Mouse (Mus musculus): ENCODE measurements around the gene Atrnl1. TPM values are rescaled to one million over a fixed set of nuclear protein-coding genes. Genes with fewer than 3 reads are reported as not detected.
A peak's percentile ranks its signal among the peaks of the same experiment; 100 is the strongest.

The Atrnl1 gene
- polyA plus RNA-seq, 1 experiment from 2014 or later, result 5.0 TPM

DNA sequence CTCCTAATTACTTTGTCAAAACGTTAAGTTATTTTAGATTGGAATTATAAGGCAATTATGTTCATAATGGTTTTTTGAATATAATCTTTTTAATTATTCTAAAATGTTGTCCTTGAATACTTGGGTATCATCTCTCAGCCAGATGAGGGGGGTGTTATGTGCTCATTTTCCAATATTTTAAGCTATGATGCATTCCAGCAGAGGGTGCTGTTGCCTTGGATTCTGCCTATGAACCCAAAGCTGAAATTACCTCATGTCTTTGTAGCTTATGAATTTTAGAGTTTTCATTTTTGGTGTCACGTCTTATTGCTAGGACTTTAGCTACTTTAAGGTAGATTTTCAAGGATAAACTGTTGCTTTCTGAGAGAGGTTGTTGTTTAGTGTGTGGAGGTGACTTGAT lies 44.2 kb downstream of the Atrnl1 start:
- Histone ChIP-seq H3K4me3 (ENCODE audit: low read depth, low read length) (no peak overlapping the region), H3K27me3 (ENCODE audit: control insufficient read depth, insufficient read depth, low read length) (no peaks in the 10 kb centered on the region), H3K36me3 (ENCODE audit: control insufficient read depth, insufficient read depth, low read length) (no peaks in the 10 kb centered on the region), H3K27ac (ENCODE audit: low read depth, low read length) (no peak overlapping the region), H3K4me2 (ENCODE audit: low read depth, low read length, severe bottlenecking) (no peak overlapping the region), H3K4me1 (replicated peaks; ENCODE audit: control insufficient read depth, insufficient read depth, low read length) (no peaks in the 10 kb centered on the region), H3K9ac (ENCODE audit: low read length) (no peak overlapping the region), H3K9me3 (ENCODE audit: control insufficient read depth, low read length) (no peaks in the 10 kb centered on the region)
- ATAC-seq (replicated peaks; ENCODE audit: low FRiP score) (no peak), DNase-seq (ENCODE audit: low spot score) (no peak)
- 70% methylated on average over 2 of the region's 2 CpGs for WGBS

DNA sequence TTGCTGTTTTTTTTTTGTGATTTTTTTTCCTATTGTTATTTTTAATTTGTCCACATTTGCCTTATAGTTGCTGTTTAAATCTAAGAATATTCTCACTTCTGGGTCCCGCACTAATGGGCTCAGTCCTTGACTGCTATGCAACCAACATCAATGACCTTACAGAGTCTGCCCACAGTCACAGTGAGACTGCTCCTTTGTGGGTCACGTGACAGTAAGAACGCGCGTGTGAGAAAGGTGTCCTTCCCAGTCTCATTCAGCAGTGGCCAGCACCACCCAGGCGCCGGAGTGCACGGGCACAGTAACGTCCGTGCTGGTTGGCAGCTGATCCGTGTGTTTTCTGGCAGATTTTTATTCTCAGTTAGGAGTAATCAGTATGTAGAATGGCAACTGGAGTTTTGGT lies 44.7 kb downstream of the Atrnl1 start:
- Histone ChIP-seq H3K36me3 (ENCODE audit: control insufficient read depth, insufficient read depth, low read length) (no peaks in the 10 kb centered on the region), H3K9ac (ENCODE audit: low read length) (no peak overlapping the region), H3K27ac (ENCODE audit: low read depth, low read length) (no peak overlapping the region), H3K4me1 (replicated peaks; ENCODE audit: control insufficient read depth, insufficient read depth, low read length) (no peaks in the 10 kb centered on the region), H3K9me3 (ENCODE audit: control insufficient read depth, low read length) (no peaks in the 10 kb centered on the region), H3K27me3 (ENCODE audit: control insufficient read depth, insufficient read depth, low read length) (no peaks in the 10 kb centered on the region), H3K4me2 (ENCODE audit: low read depth, low read length, severe bottlenecking) (no peak overlapping the region), H3K4me3 (ENCODE audit: low read depth, low read length) (no peak overlapping the region)
- ATAC-seq (replicated peaks; ENCODE audit: low FRiP score), result no peak
- DNase-seq (ENCODE audit: low spot score), result no peak
- WGBS, result 96% methylated on average over 11 of the region's 11 CpGs

DNA sequence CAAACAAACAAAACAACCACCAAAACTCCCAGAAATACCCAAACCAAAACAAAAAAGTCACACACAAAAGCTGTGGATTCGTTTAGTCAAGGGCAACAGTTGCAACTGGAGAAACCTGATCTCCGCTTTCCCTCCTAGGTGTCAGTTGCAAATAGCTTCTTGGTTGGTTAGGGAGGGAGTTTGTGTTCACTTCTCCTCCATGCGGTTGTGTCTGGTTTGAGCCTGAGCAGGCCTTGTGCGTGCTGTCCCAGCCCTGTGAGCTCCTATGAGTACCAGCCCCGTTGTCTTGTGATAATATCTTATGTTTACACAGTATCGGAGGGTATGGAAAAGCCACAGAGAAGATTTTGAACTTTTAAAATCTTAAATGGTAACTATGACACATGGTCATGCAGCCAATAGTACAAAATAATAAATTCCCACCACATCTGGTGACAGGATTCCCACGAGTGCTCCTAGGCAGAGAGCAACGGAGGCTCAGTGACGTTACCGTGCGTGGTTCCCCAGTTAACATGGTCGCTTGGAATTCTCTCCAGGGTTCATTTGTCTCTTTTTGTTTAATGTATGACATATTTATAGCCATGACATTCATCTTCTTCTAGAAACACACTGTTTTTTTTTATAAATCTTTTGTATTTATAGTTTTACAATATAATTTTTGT lies 46.7 kb downstream of the Atrnl1 start:
- no peak overlapping the region for H3K9ac ChIP-seq (ENCODE audit: low read length)
- H3K27me3 ChIP-seq (ENCODE audit: control insufficient read depth, insufficient read depth, low read length), result no peaks in the 10 kb centered on the region
- no peaks in the 10 kb centered on the region for H3K4me1 ChIP-seq (replicated peaks; ENCODE audit: control insufficient read depth, insufficient read depth, low read length)
- H3K27ac ChIP-seq (ENCODE audit: low read depth, low read length), result no peak overlapping the region
- 88% methylated on average over 12 of the region's 12 CpGs for WGBS
- ATAC-seq (replicated peaks; ENCODE audit: low FRiP score) (no peak), DNase-seq (ENCODE audit: low spot score) (no peak)
- no peaks in the 10 kb centered on the region for H3K9me3 ChIP-seq (ENCODE audit: control insufficient read depth, low read length)
- H3K36me3 ChIP-seq (ENCODE audit: control insufficient read depth, insufficient read depth, low read length), result no peaks in the 10 kb centered on the region
- H3K4me3 ChIP-seq (ENCODE audit: low read depth, low read length), result no peak overlapping the region
- H3K4me2 ChIP-seq (ENCODE audit: low read depth, low read length, severe bottlenecking), result no peak overlapping the region

DNA sequence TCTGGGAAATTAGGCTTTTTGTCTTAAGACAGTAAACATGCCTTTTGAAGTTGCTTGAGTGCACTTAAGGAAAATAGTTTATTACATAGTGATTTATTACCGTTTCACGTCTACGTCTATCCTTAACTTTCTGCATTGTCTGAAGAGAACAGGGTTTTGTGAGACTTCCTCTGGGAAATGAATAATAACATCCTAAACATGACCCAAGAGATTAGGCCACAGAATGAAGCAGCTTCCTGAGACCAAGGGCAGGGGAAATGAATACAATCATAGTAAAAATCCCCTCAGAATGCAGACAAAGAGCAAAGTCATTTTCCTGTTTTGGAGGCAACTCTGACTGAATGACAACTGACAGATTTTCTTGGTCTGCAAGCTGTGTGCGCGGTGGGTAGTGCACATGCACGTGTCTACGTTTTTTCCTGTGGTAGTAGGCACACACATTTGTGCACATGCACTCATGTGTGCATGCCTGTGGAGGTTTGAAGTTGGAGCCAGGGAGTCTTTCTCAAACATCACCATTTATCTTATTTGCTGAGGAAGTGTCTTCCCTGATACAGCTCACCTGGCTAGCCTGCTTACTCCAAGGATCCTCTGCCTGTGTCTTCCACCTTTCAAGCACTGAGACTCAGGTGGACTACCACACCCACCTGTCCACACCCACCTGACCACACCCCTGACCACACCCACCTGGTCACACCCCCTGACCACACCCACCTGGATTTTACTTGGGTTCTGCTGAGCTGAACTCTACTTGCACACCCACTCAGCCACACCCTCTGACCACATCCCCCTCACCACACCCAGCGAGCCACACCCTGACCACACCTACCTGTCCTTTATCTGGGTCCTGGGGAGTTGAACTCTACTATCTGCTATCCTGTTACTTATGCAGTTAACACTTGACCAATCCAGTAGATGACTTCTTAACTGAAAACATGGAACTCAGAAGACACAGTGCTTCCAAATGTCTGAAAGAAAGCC lies 47.6 kb downstream of the Atrnl1 start:
- Histone ChIP-seq H3K4me3 (ENCODE audit: low read depth, low read length) (no peak overlapping the region), H3K9me3 (ENCODE audit: control insufficient read depth, low read length) (no peaks in the 10 kb centered on the region), H3K27me3 (ENCODE audit: control insufficient read depth, insufficient read depth, low read length) (no peaks in the 10 kb centered on the region), H3K9ac (ENCODE audit: low read length) (no peak overlapping the region), H3K4me2 (ENCODE audit: low read depth, low read length, severe bottlenecking) (no peak overlapping the region), H3K4me1 (replicated peaks; ENCODE audit: control insufficient read depth, insufficient read depth, low read length) (no peaks in the 10 kb centered on the region), H3K36me3 (ENCODE audit: control insufficient read depth, insufficient read depth, low read length) (no peaks in the 10 kb centered on the region), H3K27ac (ENCODE audit: low read depth, low read length) (no peak overlapping the region)
- no peak for ATAC-seq (replicated peaks; ENCODE audit: low FRiP score)
- 90% methylated on average over 8 of the region's 8 CpGs for WGBS
- no peak for DNase-seq (ENCODE audit: low spot score)

DNA sequence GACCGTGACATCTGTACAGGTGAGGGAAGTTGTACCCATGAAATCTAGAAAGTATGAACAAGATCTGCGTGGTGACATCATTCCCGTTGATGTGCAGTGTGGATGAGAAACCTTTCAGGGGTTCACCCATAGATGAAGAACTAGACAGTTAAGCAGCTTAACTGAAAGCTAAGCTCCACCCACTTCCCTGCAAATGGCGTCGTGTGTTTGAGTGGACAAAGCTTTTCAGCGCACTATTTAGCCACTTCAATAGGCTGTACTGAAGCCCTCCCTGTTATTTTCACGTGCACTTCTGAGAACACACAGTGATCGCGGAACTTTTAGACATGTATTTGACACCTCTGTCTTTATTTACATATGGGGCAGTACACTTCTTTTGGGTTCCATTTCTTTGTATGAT lies 56.2 kb downstream of the Atrnl1 start:
- Histone ChIP-seq H3K4me3 (ENCODE audit: low read depth, low read length) (no peak overlapping the region), H3K9ac (ENCODE audit: low read length) (no peak overlapping the region), H3K27me3 (ENCODE audit: control insufficient read depth, insufficient read depth, low read length) (no peaks in the 10 kb centered on the region), H3K27ac (ENCODE audit: low read depth, low read length) (no peak overlapping the region), H3K36me3 (ENCODE audit: control insufficient read depth, insufficient read depth, low read length) (no peaks in the 10 kb centered on the region), H3K4me1 (replicated peaks; ENCODE audit: control insufficient read depth, insufficient read depth, low read length) (no peaks in the 10 kb centered on the region), H3K9me3 (ENCODE audit: control insufficient read depth, low read length) (no peaks in the 10 kb centered on the region), H3K4me2 (ENCODE audit: low read depth, low read length, severe bottlenecking) (no peak overlapping the region)
- DNase-seq (ENCODE audit: low spot score), result no peak
- no peak for ATAC-seq (replicated peaks; ENCODE audit: low FRiP score)
- WGBS, result 77% methylated on average over 9 of the region's 9 CpGs

DNA sequence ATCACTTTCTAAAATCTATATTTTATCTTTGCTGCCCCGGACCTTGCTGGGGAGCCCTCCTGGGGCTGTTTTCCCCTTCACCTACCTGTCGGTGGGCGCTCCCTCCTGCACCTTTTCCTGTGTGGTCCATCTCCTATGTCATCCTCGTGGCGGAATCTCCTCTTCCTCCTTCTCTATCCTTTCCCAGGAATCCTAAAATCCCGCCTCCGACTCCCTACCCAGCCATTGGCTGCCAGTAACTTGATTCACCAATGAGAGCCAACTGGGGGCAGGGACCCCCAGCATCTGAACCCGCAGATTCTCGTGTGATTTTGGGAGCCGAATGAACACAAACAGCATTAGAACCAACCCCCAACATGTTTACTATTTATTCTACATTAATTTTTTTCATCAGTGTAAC lies 57.1 kb downstream of the Atrnl1 start:
- Histone ChIP-seq H3K9me3 (ENCODE audit: control insufficient read depth, low read length) (no peaks in the 10 kb centered on the region), H3K4me3 (ENCODE audit: low read depth, low read length) (no peak overlapping the region), H3K27me3 (ENCODE audit: control insufficient read depth, insufficient read depth, low read length) (no peaks in the 10 kb centered on the region), H3K36me3 (ENCODE audit: control insufficient read depth, insufficient read depth, low read length) (no peaks in the 10 kb centered on the region), H3K9ac (ENCODE audit: low read length) (no peak overlapping the region), H3K4me1 (replicated peaks; ENCODE audit: control insufficient read depth, insufficient read depth, low read length) (no peaks in the 10 kb centered on the region), H3K4me2 (ENCODE audit: low read depth, low read length, severe bottlenecking) (no peak overlapping the region), H3K27ac (ENCODE audit: low read depth, low read length) (no peak overlapping the region)
- WGBS, result 90% methylated on average over 10 of the region's 10 CpGs
- ATAC-seq (replicated peaks; ENCODE audit: low FRiP score) (no peak), DNase-seq (ENCODE audit: low spot score) (no peak)

DNA sequence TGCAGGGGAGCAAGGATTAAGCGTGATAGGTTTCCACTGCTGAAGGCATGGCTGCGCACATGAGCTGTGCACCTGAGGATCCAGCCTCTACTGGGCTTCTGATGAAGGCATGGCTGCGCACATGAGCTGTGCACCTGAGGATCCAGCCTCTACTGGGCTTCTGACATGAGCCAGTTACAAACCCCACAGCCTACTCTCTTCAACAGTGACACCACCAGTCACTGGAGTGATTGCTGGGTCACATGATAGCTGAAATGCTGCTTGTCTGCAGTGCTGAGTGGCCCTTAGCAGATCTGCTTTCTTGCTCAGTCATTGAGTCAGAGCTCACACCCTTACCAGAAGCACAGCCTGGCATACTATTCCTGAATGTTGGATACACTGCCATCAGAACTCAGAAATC lies 68.6 kb downstream of the Atrnl1 start:
- 93% methylated on average over 3 of the region's 3 CpGs for WGBS
- H3K9ac ChIP-seq (ENCODE audit: low read length), result no peak overlapping the region
- ATAC-seq (replicated peaks; ENCODE audit: low FRiP score), result no peak
- no peaks in the 10 kb centered on the region for H3K27me3 ChIP-seq (ENCODE audit: control insufficient read depth, insufficient read depth, low read length)
- no peaks in the 10 kb centered on the region for H3K36me3 ChIP-seq (ENCODE audit: control insufficient read depth, insufficient read depth, low read length)
- H3K9me3 ChIP-seq (ENCODE audit: control insufficient read depth, low read length), result no peaks in the 10 kb centered on the region
- no peak overlapping the region for H3K4me2 ChIP-seq (ENCODE audit: low read depth, low read length, severe bottlenecking)
- H3K4me1 ChIP-seq (replicated peaks; ENCODE audit: control insufficient read depth, insufficient read depth, low read length), result no peaks in the 10 kb centered on the region
- DNase-seq (ENCODE audit: low spot score), result no peak
- H3K27ac ChIP-seq (ENCODE audit: low read depth, low read length), result no peak overlapping the region
- H3K4me3 ChIP-seq (ENCODE audit: low read depth, low read length), result no peak overlapping the region

DNA sequence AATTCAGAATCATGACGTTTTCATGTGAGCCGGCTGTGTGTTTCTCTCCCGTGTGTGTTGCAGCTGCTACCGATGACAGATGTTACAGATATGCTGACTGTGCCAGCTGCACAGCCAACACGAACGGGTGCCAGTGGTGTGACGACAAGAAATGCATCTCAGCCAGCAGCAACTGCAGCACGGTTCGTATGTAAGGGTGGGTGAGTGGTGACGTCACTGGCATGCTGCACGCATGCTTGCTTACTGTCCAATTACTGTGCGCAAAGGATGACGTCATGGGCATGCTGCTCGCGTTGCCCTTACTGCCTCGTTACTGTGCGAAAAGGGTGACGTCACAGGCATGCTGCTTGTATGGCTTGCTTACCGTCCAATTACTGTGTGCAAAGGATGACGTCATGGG lies 75.8 kb downstream of the Atrnl1 start:
- Histone ChIP-seq H3K4me3 (ENCODE audit: low read depth, low read length) (no peak overlapping the region), H3K9me3 (ENCODE audit: control insufficient read depth, low read length) (no peaks in the 10 kb centered on the region), H3K4me2 (ENCODE audit: low read depth, low read length, severe bottlenecking) (no peak overlapping the region), H3K9ac (ENCODE audit: low read length) (no peak overlapping the region), H3K4me1 (replicated peaks; ENCODE audit: control insufficient read depth, insufficient read depth, low read length) (no peaks in the 10 kb centered on the region), H3K36me3 (ENCODE audit: control insufficient read depth, insufficient read depth, low read length) (0 out of 2 replicates have a peak, but pooled peaks cover 3% of the 10 kb centered on the region), H3K27me3 (ENCODE audit: control insufficient read depth, insufficient read depth, low read length) (no peaks in the 10 kb centered on the region), H3K27ac (ENCODE audit: low read depth, low read length) (no peak overlapping the region)
- DNase-seq (ENCODE audit: low spot score), result peak; percentile 56
- WGBS, result 89% methylated on average over 20 of the region's 20 CpGs
- no peak for ATAC-seq (replicated peaks; ENCODE audit: low FRiP score)

Measured in forebrain, embryonic 11.5 days (tissue).